Mouse (Mus musculus): ENCODE results near the gene Zfp653. TPM values are rescaled to one million over a fixed set of nuclear protein-coding genes. Genes with fewer than 3 reads are reported as not detected.

The Zfp653 gene
- total and polyA plus RNA-seq, 3 experiments, result 9.0 to 11.4 (median 10.4) TPM

GRCm38 (mm10) chr9:22116086-22116485, 44.9 kb upstream of the Zfp653 start:
- Histone ChIP-seq H3K79me2 (replicated peaks; ENCODE audit: control insufficient read depth, extremely low read depth, insufficient read depth, poor library complexity, severe bottlenecking) (peaks cover 16% of the 10 kb centered on the region), H3K36me3 (replicated peaks in 1 of 2; ENCODE audit: control insufficient read depth in 1 of 2, insufficient read depth in 1 of 2, low read length in 1 of 2) (peaks cover 28 to 39% of the 10 kb centered on the region in 2 experiments), H3K4me3 (replicated peaks in 1 of 3; ENCODE audit: low read depth in 2 of 3, low read length in 2 of 3, poor library complexity in 1 of 3) (peak overlapping the region; percentile 80 to 89 (median 85)), H3K9ac (ENCODE audit: insufficient read depth, low read depth) (peak overlapping the region; percentile 86), H3K27me3 (replicated peaks) (no peaks in the 10 kb centered on the region), H3K4me1 (ENCODE audit: control insufficient read depth in 1 of 2, insufficient read depth in 2 of 2) (peaks cover 8 to 34% of the 10 kb centered on the region in 2 experiments; a peak in 3 of 4 replicates), H3K9me3 (replicated peaks; ENCODE audit: low read length) (peaks cover 3% of the 10 kb centered on the region), H3K27ac (ENCODE audit: insufficient read depth, low read depth) (no peak overlapping the region), H3K4me2 (ENCODE audit: insufficient read depth, low read depth, poor library complexity, severe bottlenecking) (peak overlapping the region; percentile 65)
- no peak for TF ChIP-seq RAD21 (IDR thresholded peaks at IDR 0.05; ENCODE audit: low read depth, low read length)
- TF ChIP-seq MAZ (IDR thresholded peaks at IDR 0.05; ENCODE audit: low read depth, low read length), result no peak
- TF ChIP-seq UBTF (IDR thresholded peaks at IDR 0.05; ENCODE audit: low read depth, low read length), result no peak
- TF ChIP-seq E2F4 (IDR thresholded peaks at IDR 0.05; ENCODE audit: insufficient replicate concordance, low read depth, low read length), result no peak
- TF ChIP-seq SMC3 (IDR thresholded peaks at IDR 0.05; ENCODE audit: low read depth, low read length), result no peak
- no peak for TF ChIP-seq ZMIZ1 (IDR thresholded peaks at IDR 0.05; ENCODE audit: low read depth, low read length)
- TF ChIP-seq MYC (IDR thresholded peaks at IDR 0.05; ENCODE audit: low read depth, low read length), result no peak
- TF ChIP-seq POLR2A (IDR thresholded peaks at IDR 0.05; ENCODE audit: low read depth, low read length), result no peak
- no peak for TF ChIP-seq HCFC1 (IDR thresholded peaks at IDR 0.05; ENCODE audit: low read depth, low read length)
- no peak for TF ChIP-seq JUND (conservative IDR thresholded peaks at IDR 0.05; ENCODE audit: low read depth, low read length)
- no peak for TF ChIP-seq ZNF384 (IDR thresholded peaks at IDR 0.05; ENCODE audit: low read depth, low read length)
- TF ChIP-seq PAX5 (IDR thresholded peaks at IDR 0.05; ENCODE audit: low read length), result no peak
- no peak for TF ChIP-seq ETS1 (conservative IDR thresholded peaks at IDR 0.05; ENCODE audit: low read depth, low read length)
- TF ChIP-seq MAX (IDR thresholded peaks at IDR 0.05; ENCODE audit: low read length), result no peak
- TF ChIP-seq USF1 (IDR thresholded peaks at IDR 0.05; ENCODE audit: low read depth, low read length), result no peak
- no peak for TF ChIP-seq TBP (conservative IDR thresholded peaks at IDR 0.05; ENCODE audit: low read depth, low read length)
- TF ChIP-seq MEF2A (IDR thresholded peaks at IDR 0.05; ENCODE audit: borderline replicate concordance, low read depth, low read length), result no peak
- no peak for TF ChIP-seq MXI1 (IDR thresholded peaks at IDR 0.05; ENCODE audit: low read depth, low read length)
- no peak for TF ChIP-seq ELF1 (IDR thresholded peaks at IDR 0.05; ENCODE audit: low read depth, low read length)
- no peak for DNase-seq (ENCODE audit: extremely low read depth)
- in situ Hi-C loops (cut with MboI; ENCODE audit: low pct_ligation_motif_present, low pct_unique_long_range_greater_than_20kb, low sequenced_read_pairs) (loop anchor here (5.0 kb wide), 1 partner anchor 44 kb away; the partner anchor contains the start of genes Gm49318 and Zfp653), dilution Hi-C loops (cut with MboI; ENCODE audit: extremely low pct_ligation_motif_present, extremely low pct_unique_long_range_greater_than_20kb, low sequenced_read_pairs) (no loop called here)

- Histone ChIP-seq H3K4me1 (ENCODE audit: control insufficient read depth in 1 of 2, insufficient read depth in 2 of 2) (peaks cover 8 to 32% of the 10 kb centered on the region in 2 experiments; a peak in 3 of 4 replicates), H3K4me3 (replicated peaks in 1 of 3; ENCODE audit: low read depth in 2 of 3, low read length in 2 of 3, poor library complexity in 1 of 3) (no peak overlapping the region), H3K9me3 (replicated peaks; ENCODE audit: low read length) (peaks cover 3% of the 10 kb centered on the region), H3K9ac (ENCODE audit: insufficient read depth, low read depth) (peak overlapping the region; percentile 86; the same call in 1 of the 2 replicates), H3K79me2 (replicated peaks; ENCODE audit: control insufficient read depth, extremely low read depth, insufficient read depth, poor library complexity, severe bottlenecking) (peaks cover 16% of the 10 kb centered on the region), H3K36me3 (replicated peaks in 1 of 2; ENCODE audit: control insufficient read depth in 1 of 2, insufficient read depth in 1 of 2, low read length in 1 of 2) (peaks cover 28 to 43% of the 10 kb centered on the region in 2 experiments), H3K27ac (ENCODE audit: insufficient read depth, low read depth) (no peak overlapping the region), H3K4me2 (ENCODE audit: insufficient read depth, low read depth, poor library complexity, severe bottlenecking) (peak overlapping the region; percentile 65; the same call in 1 of the 2 replicates), H3K27me3 (replicated peaks) (no peaks in the 10 kb centered on the region)
- in situ Hi-C loops (cut with MboI; ENCODE audit: low pct_ligation_motif_present, low pct_unique_long_range_greater_than_20kb, low sequenced_read_pairs) (loop anchor here (5.0 kb wide), 1 partner anchor 43 kb away; the partner anchor contains the start of genes Gm49318 and Zfp653), dilution Hi-C loops (cut with MboI; ENCODE audit: extremely low pct_ligation_motif_present, extremely low pct_unique_long_range_greater_than_20kb, low sequenced_read_pairs) (no loop called here)
- no peak for DNase-seq (ENCODE audit: extremely low read depth)
- TF ChIP-seq ZMIZ1 (IDR thresholded peaks at IDR 0.05; ENCODE audit: low read depth, low read length) (no peak), POLR2AphosphoS2 (IDR thresholded peaks at IDR 0.05; ENCODE audit: low read depth, low read length) (no peak), JUN (IDR thresholded peaks at IDR 0.05; ENCODE audit: insufficient read depth, low read depth, low read length) (no peak), PAX5 (IDR thresholded peaks at IDR 0.05; ENCODE audit: low read length) (no peak), CTCF (conservative IDR thresholded peaks at IDR 0.05 in 1 of 2, IDR thresholded peaks at IDR 0.05 in 1 of 2; ENCODE audit: low read depth in 2 of 2, low read length in 2 of 2) (no peak), TCF12 (IDR thresholded peaks at IDR 0.05; ENCODE audit: low read depth, low read length) (no peak), ELF1 (IDR thresholded peaks at IDR 0.05; ENCODE audit: low read depth, low read length) (no peak), NELFE (IDR thresholded peaks at IDR 0.05; ENCODE audit: low read depth, low read length) (no peak), ZC3H11A (IDR thresholded peaks at IDR 0.05; ENCODE audit: low read depth, low read length) (no peak), EP300 (IDR thresholded peaks at IDR 0.05; ENCODE audit: low read length) (no peak), POLR2A (IDR thresholded peaks at IDR 0.05; ENCODE audit: low read depth, low read length) (no peak), GABPA (IDR thresholded peaks at IDR 0.05; ENCODE audit: insufficient replicate concordance, low read depth, low read length) (no peak), MEF2A (IDR thresholded peaks at IDR 0.05; ENCODE audit: borderline replicate concordance, low read depth, low read length) (no peak), NRF1 (IDR thresholded peaks at IDR 0.05; ENCODE audit: low read depth, low read length) (no peak), MXI1 (IDR thresholded peaks at IDR 0.05; ENCODE audit: low read depth, low read length) (no peak), SMC3 (IDR thresholded peaks at IDR 0.05; ENCODE audit: low read depth, low read length) (no peak), CHD1 (IDR thresholded peaks at IDR 0.05; ENCODE audit: low read depth, low read length) (no peak), USF2 (conservative IDR thresholded peaks at IDR 0.05; ENCODE audit: low read depth, low read length) (no peak), TBP (conservative IDR thresholded peaks at IDR 0.05; ENCODE audit: low read depth, low read length) (no peak), MYC (IDR thresholded peaks at IDR 0.05; ENCODE audit: low read depth, low read length) (no peak)
These were observed 44.5 kb upstream of the Zfp653 start for GRCm38 (mm10) chr9:22115635-22116034.
